8 mouse cellular contexts compared by ENCODE assay signal in genomic region chr11:46665599-46666522, GRCm38 (mm10). TPM values are rescaled to one million over a fixed set of nuclear protein-coding genes. Genes with fewer than 3 reads are reported as not detected.
DNase-seq lines count a peak whose midpoint lies in the region; ATAC-seq lines count a peak whose summit lies in the region.
"Had no signal": no experiment of that assay in that cellular context is flagged by ENCODE, and none has a peak within 500 bp of the region (broad histone marks: within the 10 kb centered on the region; RNA-seq: fewer than 3 reads in every experiment).

No protein-coding gene starts in this region.

- no peak overlapping the region for H3K27ac ChIP-seq in hindbrain, embryonic 11.5 days (ENCODE audit: low read depth, low read length)
- H3K27ac ChIP-seq in limb, embryonic 12.5 days = no peak overlapping the region
- no peak overlapping the region for H3K27ac ChIP-seq in midbrain, embryonic 16.5 days (ENCODE audit: low read length)
- H3K27ac ChIP-seq: lung, embryonic 15.5 days had no signal

- H3K4me1 ChIP-seq in hindbrain, embryonic 11.5 days (replicated peaks; ENCODE audit: control insufficient read depth, insufficient read depth, low read length) = no peaks in the 10 kb centered on the region
- no peaks in the 10 kb centered on the region for H3K4me1 ChIP-seq in limb, embryonic 12.5 days (replicated peaks)
- H3K4me1 ChIP-seq in midbrain, embryonic 16.5 days (ENCODE audit: control insufficient read depth, insufficient read depth, low read length) = no peaks in the 10 kb centered on the region
- H3K4me1 ChIP-seq: lung, embryonic 15.5 days had no signal

- no peaks in the 10 kb centered on the region for H3K9me3 ChIP-seq in hindbrain, embryonic 11.5 days (ENCODE audit: control insufficient read depth, low read length)
- no peaks in the 10 kb centered on the region for H3K9me3 ChIP-seq in limb, embryonic 12.5 days
- H3K9me3 ChIP-seq in midbrain, embryonic 16.5 days (replicated peaks; ENCODE audit: control insufficient read depth, low read length, poor library complexity, severe bottlenecking) = no peaks in the 10 kb centered on the region
- H3K9me3 ChIP-seq: lung, embryonic 15.5 days had no signal

- H3K36me3 ChIP-seq in hindbrain, embryonic 11.5 days (ENCODE audit: control insufficient read depth, insufficient read depth, low read length) = no peaks in the 10 kb centered on the region
- no peaks in the 10 kb centered on the region for H3K36me3 ChIP-seq in limb, embryonic 12.5 days
- no peaks in the 10 kb centered on the region for H3K36me3 ChIP-seq in midbrain, embryonic 16.5 days (ENCODE audit: control insufficient read depth, insufficient read depth, low read length)
- H3K36me3 ChIP-seq: lung, embryonic 15.5 days had no signal

- H3K9ac ChIP-seq in hindbrain, embryonic 11.5 days (ENCODE audit: low read depth, low read length) = no peak overlapping the region
- no peak overlapping the region for H3K9ac ChIP-seq in limb, embryonic 12.5 days (replicated peaks)
- H3K9ac ChIP-seq in midbrain, embryonic 16.5 days (ENCODE audit: low read depth, low read length) = no peak overlapping the region
- H3K9ac ChIP-seq: lung, embryonic 15.5 days had no signal

- 71% methylated on average over 6 of the region's 6 CpGs for WGBS in hindbrain, embryonic 11.5 days
- 71% methylated on average over 6 of the region's 6 CpGs for WGBS in limb, embryonic 12.5 days
- 68% methylated on average over 6 of the region's 6 CpGs for WGBS in midbrain, embryonic 16.5 days

- H3K27me3 ChIP-seq in hindbrain, embryonic 11.5 days (ENCODE audit: control insufficient read depth, insufficient read depth, low read length) = no peaks in the 10 kb centered on the region
- H3K27me3 ChIP-seq in limb, embryonic 12.5 days = no peaks in the 10 kb centered on the region
- no peaks in the 10 kb centered on the region for H3K27me3 ChIP-seq in midbrain, embryonic 16.5 days (ENCODE audit: control insufficient read depth, insufficient read depth, low read depth, low read length)
- H3K27me3 ChIP-seq: lung, embryonic 15.5 days had no signal

- no peak overlapping the region for H3K4me2 ChIP-seq in hindbrain, embryonic 11.5 days (replicated peaks; ENCODE audit: low read depth, low read length)
- no peak overlapping the region for H3K4me2 ChIP-seq in limb, embryonic 12.5 days
- no peak overlapping the region for H3K4me2 ChIP-seq in midbrain, embryonic 16.5 days (ENCODE audit: low read length)
- H3K4me2 ChIP-seq: lung, embryonic 15.5 days had no signal

- no peak overlapping the region for H3K4me3 ChIP-seq in hindbrain, embryonic 11.5 days (ENCODE audit: low read depth, low read length)
- no peak overlapping the region for H3K4me3 ChIP-seq in limb, embryonic 12.5 days (replicated peaks)
- H3K4me3 ChIP-seq in midbrain, embryonic 16.5 days (ENCODE audit: low read depth, low read length) = no peak overlapping the region
- H3K4me3 ChIP-seq: lung, embryonic 15.5 days had no signal

- DNase-seq in right cerebral cortex, postnatal 10 days (ENCODE audit: low spot score in 2 of 2) = peak; percentile 36 to 50
- no peak for DNase-seq in right cerebral cortex, postnatal 25 days
- DNase-seq in hindbrain, embryonic 11.5 days (ENCODE audit: low spot score) = peak; percentile 67
- DNase-seq in gastrocnemius, postnatal 36 days = no peak

- ATAC-seq in common myeloid progenitor, adult 5-6 weeks (replicated peaks; ENCODE audit: low read depth, poor library complexity, severe bottlenecking) = peak; percentile 95
- ATAC-seq in hindbrain, embryonic 11.5 days (ENCODE audit: low FRiP score) = peak; percentile 78; the same call in 1 of the 2 replicates
- ATAC-seq in limb, embryonic 12.5 days (ENCODE audit: insufficient number of reproducible peaks, insufficient read depth, low FRiP score, low TSS enrichment, low read depth) = peak; percentile 59; the same call in 1 of the 2 replicates
- ATAC-seq in midbrain, embryonic 16.5 days = peak; percentile 83

- intact Hi-C loops in gastrocnemius, postnatal 36 days (cut with DNase I) = no loop called here

RNA-seq across cellular contexts. Expression of gene Dppa1, which starts 36.8 kb away (rescaled TPM):
- not detected in 2 replicates for total RNA-seq in common myeloid progenitor, adult 5-6 weeks (2017)
- not detected in 2 replicates for polyA plus RNA-seq in hindbrain, embryonic 11.5 days (2014; fragmentation: Nextera tagmentation; extraction: Ambion mirVana)
- 0.18 TPM in 1 of 2 replicates, not detected in the other for polyA plus RNA-seq in limb, embryonic 12.5 days (2016; fragmentation: Nextera tagmentation; extraction: Ambion mirVana)
- polyA plus RNA-seq in midbrain, embryonic 16.5 days (2015; fragmentation: Nextera tagmentation; extraction: Ambion mirVana) = not detected in 2 replicates
- total RNA-seq in gastrocnemius, postnatal 36 days (2021) = not detected
- polyA plus RNA-seq: lung, embryonic 15.5 days had no signal

RNA-seq across cellular contexts. Expression of gene Timd2, which starts 41.0 kb away (rescaled TPM):
- total RNA-seq in common myeloid progenitor, adult 5-6 weeks (2017) = not detected in 2 replicates
- polyA plus RNA-seq in hindbrain, embryonic 11.5 days (2014; fragmentation: Nextera tagmentation; extraction: Ambion mirVana) = 0.11 TPM in 1 of 2 replicates, not detected in the other
- not detected in 2 replicates for polyA plus RNA-seq in limb, embryonic 12.5 days (2016; fragmentation: Nextera tagmentation; extraction: Ambion mirVana)
- polyA plus RNA-seq in midbrain, embryonic 16.5 days (2015; fragmentation: Nextera tagmentation; extraction: Ambion mirVana) = 0.32 TPM in 1 of 2 replicates, not detected in the other
- total RNA-seq in gastrocnemius, postnatal 36 days (2021) = not detected
- polyA plus RNA-seq: lung, embryonic 15.5 days had no signal

Comparison
In these comparisons a context has a peak if more than half of its experiments do, and no peak if none do; other contexts are left out.
1. DNase-seq: peak in right cerebral cortex, postnatal 10 days (2 of 2) and hindbrain, embryonic 11.5 days (single experiment); none in right cerebral cortex, postnatal 25 days (single experiment) and gastrocnemius, postnatal 36 days (0 of 2).
2. Peak in every context shown above with its lines, with median percentiles within 50 percentile points of each other: ATAC-seq.